Mouse (Mus musculus) 416B (cell line): ENCODE results near the gene Leo1.
"Not testable (repeated sequence)": the region's sequence is repeated elsewhere in the genome, so short reads cannot be mapped to it uniquely, and the experiment has no call there.

ENCODE experiments used
- DNase-seq: peaks from one replicate; pipeline ENCODE4 v3.0.0; 2011; ENCODE audit warnings: low read depth

Leo1 gene

DNA sequence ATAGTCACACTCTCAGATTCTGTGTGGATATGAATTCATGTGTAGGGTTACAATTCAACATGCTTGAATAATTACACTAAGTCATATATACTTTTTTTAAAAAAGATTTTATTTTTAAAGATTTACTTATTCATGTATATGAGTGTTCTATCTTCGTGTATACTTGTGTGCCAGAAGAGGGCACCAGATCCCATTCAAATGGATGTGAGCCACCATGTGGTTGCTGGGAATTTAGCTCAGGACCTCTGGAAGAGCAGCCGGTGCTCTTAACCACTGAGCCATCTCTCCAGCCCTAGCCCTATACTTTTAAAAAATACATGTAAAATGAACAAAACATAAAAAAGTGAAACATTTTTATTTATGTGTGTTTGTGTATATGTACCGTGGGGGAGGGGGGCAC, 26.3 kb downstream of the Leo1 start:
- peak; percentile 12 for DNase-seq

DNA sequence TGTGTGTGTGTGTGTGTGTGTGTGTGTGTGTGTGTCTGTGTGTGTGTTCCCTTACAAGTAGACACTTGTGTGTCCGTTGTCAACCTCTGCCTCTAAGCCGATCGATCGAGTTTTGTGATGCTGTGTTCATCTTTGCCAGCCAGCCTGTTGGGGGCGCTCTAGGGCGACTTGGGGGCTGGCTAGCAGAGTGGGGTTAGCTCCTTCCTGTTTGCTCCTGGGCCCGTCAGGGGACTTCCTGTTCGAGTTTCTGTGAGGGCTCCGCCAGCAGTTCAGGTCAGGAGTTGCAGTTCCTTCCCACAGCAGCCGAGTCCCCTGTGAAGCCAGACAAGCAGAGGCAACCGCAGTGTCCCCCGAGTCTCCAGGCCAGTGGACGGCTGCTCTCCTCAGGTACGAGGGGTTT, 27.0 kb downstream of the Leo1 start:
- DNase-seq = peak; percentile 87

DNA sequence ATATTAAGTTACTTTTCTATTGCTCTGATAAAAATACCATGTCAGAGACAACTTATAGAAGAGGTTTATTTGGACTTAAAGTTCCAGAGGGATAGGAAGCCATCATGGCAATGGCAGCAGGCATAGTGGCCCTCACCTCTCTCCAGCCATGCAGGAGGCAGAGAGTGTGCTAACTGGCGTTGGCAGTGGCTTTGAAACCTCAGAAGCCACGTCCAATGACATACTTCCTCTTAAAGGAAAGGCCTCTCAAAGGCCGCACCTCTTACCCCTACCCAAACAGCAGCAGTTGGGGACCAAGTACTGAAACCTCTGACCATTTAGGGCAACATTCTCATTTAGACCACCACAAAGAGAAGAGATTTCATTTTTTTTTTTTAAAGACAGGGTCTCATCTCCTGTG, 35.9 kb downstream of the Leo1 start:
- DNase-seq = peak; percentile 87

DNA sequence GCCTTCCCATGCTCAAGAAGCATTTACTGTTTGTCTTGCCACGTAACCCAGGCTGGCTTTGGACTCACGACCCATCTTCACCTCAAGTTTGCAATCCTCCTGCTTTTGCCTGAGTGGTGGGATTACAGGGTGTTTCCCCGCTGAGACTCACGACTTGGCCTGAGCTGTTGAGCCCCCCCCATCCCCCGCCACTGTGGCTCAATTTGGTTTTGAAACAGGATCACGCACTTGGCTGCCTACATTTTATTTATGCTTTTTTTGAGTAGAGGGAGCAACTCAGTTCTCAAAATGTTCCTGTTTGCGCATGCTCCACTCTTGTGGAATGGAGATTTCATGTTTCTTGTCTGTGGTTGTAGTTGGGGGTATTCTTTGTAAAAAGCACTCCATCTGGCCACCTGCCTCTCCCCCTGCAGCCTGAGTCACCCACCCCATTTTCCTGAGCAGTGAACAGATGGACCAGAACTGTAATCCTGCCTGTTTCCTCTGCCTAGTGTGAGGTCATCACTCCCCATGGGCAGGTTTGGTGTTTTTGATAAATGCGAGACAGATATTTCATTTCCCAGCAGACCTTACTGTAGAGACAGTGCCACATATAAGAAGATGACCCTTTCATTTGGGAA, 37.9 kb downstream of the Leo1 start:
- DNase-seq = peak; percentile 84

DNA sequence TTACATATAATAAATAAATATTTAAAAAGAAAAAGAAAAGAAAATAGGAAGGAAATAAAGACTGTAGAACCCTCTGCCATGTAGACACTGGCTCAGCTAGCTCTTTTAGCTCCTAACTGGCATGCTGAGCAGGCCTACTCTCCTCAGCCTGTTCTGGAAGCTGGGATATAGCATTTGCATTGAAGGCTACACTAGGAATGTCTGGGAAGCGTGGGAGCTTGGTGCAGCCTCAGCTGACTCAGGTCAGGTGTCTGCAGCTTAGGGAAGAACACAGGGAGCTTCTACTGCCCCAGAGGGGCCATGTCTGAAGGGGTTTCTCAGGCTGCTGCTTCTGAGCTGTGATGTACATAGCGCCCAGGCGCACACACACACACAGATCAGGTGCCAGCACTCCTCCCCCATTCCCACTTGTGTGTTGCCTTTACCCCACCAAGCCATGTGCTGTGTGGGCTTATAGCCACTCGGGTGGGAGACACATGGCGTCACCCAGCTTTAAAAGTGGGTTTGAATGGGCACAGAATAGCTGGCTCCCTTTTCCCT, 39.3 kb downstream of the Leo1 start:
- DNase-seq = no peak

DNA sequence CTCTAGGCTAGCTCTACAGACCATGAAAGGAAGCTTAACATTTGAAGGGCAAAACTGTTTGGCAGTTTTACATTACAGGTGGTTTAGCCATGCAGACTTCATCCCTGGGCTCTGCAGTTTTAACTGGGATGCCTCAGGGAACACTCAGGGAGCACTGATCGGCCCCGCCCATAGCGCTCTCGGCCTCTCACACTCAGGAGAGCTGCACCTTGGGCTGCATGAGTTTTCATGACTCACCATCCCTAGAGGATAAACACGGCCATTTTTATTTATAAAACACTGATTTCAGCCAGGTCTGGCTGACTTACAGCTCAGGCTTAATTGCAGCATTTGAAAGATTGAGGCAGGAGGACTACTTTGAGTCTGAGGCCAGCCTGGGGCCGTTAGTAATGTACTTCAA, 43.9 kb downstream of the Leo1 start:
- DNase-seq = no peak

DNA sequence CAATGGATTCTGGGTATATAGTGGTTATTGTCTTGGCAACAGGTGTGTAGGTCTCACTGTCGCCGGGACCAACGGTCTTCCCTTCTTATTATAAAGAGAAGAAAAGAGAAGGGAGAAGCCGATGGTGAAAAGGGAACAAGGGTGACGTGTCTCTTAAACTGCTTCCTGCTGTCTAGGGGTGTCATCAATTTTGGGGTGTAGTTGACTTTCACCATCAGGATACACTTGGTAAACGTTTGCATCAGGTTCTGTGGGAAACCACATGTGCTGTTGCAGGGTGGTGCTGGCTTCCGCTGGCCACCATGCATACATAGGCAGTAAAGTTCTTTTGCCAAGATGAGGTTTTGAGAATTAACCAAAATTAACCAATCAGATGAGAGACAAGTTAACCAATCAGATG, 46.9 kb downstream of the Leo1 start:
- DNase-seq = not testable (repeated sequence)

DNA sequence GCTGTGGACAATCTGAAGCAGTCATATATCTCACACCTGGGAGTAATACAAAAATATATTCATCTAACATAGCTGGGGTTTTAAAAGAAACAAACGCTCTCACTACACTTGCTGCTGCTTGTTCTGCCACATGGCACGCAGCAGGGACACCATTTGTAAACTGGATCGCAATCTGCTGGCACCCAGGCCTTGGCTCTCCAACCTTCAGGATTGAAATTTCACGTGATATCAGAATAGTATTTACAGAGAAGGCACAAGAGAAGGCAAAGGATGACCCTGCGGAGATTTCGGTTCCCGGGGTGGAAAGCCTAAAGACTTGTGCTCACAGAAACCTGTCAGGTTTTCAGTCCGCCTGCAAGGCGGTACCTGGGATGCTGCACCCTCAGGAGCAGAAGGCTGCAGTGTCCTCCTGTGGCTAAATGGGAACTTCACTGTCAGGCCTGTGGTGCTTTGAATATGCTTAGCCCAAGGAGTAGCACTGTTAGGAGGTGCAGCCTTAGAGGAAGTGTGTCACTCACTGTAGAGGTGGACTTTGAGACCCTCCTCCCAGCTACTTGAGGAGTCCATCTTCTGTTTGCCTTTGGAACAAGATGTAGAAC, 53.2 kb downstream of the Leo1 start:
- no peak for DNase-seq

DNA sequence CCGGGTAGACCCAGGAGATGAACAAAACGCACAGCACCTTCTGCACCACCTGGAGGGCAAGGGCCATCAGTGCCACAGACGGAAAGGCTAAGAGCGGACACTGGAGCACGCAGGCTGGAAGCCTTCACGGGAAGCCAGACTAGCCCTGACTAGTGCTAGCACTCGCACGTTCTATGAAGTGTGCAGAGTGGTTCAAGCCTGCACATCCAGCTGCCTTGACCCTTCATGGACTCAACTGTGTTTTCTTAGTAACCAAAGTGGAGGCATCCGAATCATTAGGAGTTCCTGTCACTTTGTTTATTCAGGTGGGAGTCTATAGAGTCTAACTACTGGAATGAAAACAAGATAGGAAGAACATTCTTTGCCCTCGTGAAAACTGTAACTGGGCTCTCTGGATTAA, 54.6 kb downstream of the Leo1 start:
- DNase-seq = no peak

DNA sequence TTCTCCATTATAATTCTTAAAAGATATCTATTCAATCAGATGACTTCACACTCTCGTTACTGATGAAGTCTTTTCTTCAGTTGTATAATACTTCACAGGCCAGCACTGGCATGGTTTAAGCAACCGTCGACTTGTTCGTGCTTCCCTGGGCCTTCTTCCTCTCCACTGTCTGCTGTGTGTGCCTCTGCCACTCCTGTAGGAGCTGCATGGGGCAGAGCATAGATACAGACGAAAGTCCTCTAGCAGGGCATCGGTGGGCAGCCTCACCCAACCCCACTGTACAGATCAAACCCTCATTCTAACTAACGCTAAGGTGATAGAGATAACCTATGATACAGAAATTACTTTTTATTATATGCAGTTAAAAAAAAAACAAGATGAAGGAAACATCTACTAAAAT, 57.2 kb downstream of the Leo1 start:
- DNase-seq = no peak

DNA sequence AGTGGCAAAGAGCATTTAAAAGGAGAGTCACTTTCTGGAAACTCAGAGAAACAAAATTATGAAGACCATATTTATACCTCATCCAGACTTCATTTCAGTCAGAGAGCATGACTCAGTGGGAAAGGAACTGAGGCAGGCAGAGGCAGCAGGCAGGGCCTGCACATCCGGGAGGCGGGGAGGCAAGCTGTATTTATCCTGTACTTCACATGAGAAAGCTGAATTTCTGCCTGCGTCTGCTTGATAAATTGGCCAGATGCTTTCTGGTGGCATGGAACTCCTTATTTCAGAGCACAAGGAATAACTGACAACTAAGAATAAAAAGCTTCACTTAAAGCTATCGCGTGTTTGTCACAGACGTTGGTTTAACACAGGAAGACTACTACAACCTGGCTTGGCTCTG, 63.0 kb downstream of the Leo1 start:
- DNase-seq = no peak

DNA sequence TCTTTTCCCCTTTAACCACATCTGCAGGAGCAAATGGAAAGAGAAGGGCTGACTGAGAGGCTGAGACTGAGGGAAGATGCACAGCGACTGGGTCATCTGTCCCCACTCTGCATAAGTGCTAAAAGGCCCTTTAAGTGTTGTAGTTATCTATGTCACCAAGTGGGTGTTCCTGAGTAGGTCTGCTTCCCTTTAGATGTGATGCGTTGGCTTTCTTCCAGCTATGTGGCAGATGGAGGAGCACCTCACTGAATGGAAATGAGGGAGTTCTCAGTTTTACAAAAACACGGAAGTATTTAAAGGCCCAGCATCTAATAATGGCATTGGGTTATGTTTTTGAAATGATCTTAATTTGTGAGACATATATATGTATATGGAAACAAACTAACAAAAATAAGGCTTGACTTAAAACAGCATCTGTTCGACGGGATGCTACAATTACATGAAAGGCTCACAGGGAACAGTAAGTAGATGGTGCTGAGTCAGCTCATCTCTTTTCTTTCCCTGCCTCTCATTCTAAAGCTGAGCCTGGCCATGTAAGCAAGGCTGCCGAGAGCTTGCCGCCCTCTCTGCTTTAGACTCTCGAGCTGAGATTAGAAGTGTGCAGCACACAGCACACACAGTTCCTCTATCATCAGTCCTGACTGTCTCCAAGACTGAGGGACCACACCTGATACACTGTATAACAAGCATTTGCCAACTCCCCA, 70.1 kb downstream of the Leo1 start:
- no peak for DNase-seq

DNA sequence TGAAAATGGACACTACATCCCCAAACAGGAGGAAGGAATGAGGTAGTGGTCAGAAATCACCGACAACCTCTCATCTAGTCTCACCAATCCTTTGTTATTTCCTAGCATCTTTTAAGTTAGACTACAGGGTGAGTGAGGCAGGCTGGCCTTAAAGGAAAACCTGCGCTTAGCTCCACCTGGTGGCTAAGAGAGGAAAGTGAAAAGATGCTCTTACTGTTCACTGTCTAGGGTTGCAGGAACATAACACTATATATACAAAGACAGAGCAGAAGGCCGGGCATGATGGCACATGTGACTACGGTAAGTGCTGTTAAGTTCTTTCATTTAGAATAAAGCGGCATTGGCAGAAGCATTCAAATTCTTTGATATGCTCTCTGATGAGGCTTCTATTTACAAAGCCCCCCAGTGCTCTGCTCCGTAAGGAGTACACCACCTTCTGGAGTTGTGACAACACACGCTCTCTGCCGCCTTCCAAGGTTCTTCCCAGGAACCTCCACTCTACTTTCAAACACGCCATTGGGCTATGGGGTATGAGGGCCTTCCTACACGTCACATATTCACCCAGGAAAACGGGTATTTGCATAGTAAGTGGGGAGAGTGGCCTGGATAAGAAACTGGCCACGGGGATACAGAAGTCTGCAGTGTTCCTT, 74.3 kb downstream of the Leo1 start:
- peak; percentile 80 for DNase-seq
